Mouse (Mus musculus) midbrain, postnatal 0 days (tissue): ENCODE measurements at regions not wholly inside any gene's neighbourhood (a gene's known extent, or its start where the extent isn't known, plus 50 kb on each side); places are given as distances from the start of the nearest gene placed in this dataset.

Source experiments
- ATAC-seq: fragments of 200-750 bp; cut with Nextera tagmentation; 2 replicates; pipeline ENCODE4 v1.8.0; 2017; ENCODE audit warnings: moderate number of reproducible peaks, mild to moderate bottlenecking, moderate TSS enrichment, moderate library complexity; ENCODE audit not compliant: low FRiP score
- DNase-seq: peaks from one replicate; pipeline ENCODE4 v3.0.0-alpha.2; 2015; ENCODE audit warnings: low spot score
- H3K27ac ChIP-seq: fragments of 300-500 bp; sonication (generic); 2 replicates; pipeline ENCODE4 v1.5.1; 2014; ENCODE audit warnings: low read depth, mild to moderate bottlenecking, low read length, mixed read lengths
- H3K27me3 ChIP-seq: fragments of 300-500 bp; sonication (generic); 2 replicates; pipeline ENCODE4 v1.6.1; 2014; ENCODE audit warnings: low read length, control low read depth, mixed read lengths; ENCODE audit not compliant: insufficient read depth
- H3K36me3 ChIP-seq: fragments of 300-500 bp; sonication (generic); 2 replicates; pipeline ENCODE4 v1.6.1; 2014; ENCODE audit warnings: low read length, control low read depth, mixed read lengths; ENCODE audit not compliant: insufficient read depth
- H3K4me1 ChIP-seq: fragments of 300-500 bp; sonication (generic); 2 replicates; pipeline ENCODE4 v1.6.1; 2014; ENCODE audit warnings: mild to moderate bottlenecking, control low read depth, antibody characterized with exemption, low read length, mixed read lengths; ENCODE audit not compliant: insufficient read depth
- H3K4me2 ChIP-seq: fragments of 300-500 bp; sonication (generic); 2 replicates; pipeline ENCODE4 v1.6.1; 2014; ENCODE audit warnings: low read depth, mild to moderate bottlenecking, low read length, mixed read lengths; ENCODE audit not compliant: poor library complexity, severe bottlenecking
- H3K4me3 ChIP-seq: fragments of 300-500 bp; sonication (generic); 2 replicates; pipeline ENCODE4 v1.5.1; 2014; ENCODE audit warnings: low read depth, mild to moderate bottlenecking, low read length, moderate library complexity
- H3K9ac ChIP-seq: fragments of 300-500 bp; sonication (generic); replicated peaks from 2 replicates; pipeline ENCODE4 v1.6.1; 2014; ENCODE audit warnings: mild to moderate bottlenecking, low read length, moderate library complexity, mixed read lengths; ENCODE audit not compliant: poor library complexity, severe bottlenecking
- H3K9me3 ChIP-seq: fragments of 300-500 bp; sonication (generic); 2 replicates; pipeline ENCODE4 v1.6.1; 2016; ENCODE audit warnings: low read length, control low read depth
- CTCF ChIP-seq: IDR thresholded peaks from 2 replicates; pipeline ENCODE4 v1.5.1; 2016; ENCODE audit warnings: antibody characterized with exemption, mild to moderate bottlenecking
- WGBS: fragments of 180-500 bp; shearing (Covaris S2); extraction: QIAGEN DNeasy Blood & Tissue Kit; methylation state at CpG from one replicate; pipeline ENCODE4 v1.1.7; 2014; 5-methylcytosine and 5-hydroxymethylcytosine counted together

DNA sequence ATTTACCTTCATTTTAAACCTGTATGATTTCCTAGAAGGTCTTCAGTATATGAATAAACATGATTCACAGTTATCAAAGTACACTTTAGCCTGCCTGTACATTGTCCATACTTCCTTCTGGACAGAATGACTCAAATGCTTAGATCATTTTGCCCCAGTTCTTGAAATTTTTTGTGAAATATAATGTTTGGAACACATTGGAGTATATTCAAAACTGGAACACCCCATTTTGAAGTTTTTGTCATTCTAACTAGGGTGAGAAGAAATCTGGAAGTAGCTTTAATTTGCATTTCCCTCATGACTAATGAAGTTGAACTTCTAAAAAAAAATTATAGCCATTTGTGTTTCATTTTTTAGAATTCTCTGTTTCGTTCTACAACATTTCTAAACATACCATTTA, 561.6 kb upstream of the Rgs18 start:
- 88% methylated on average over 1 of the region's 1 CpGs for WGBS
- TF ChIP-seq CTCF = no peak
- Histone ChIP-seq H3K9me3 (no peaks in the 10 kb centered on the region), H3K27ac (no peak overlapping the region), H3K4me1 (no peaks in the 10 kb centered on the region), H3K36me3 (no peaks in the 10 kb centered on the region), H3K4me2 (no peak overlapping the region), H3K27me3 (no peaks in the 10 kb centered on the region), H3K9ac (no peak overlapping the region), H3K4me3 (no peak overlapping the region)
- DNase-seq = no peak
- ATAC-seq = no peak

DNA sequence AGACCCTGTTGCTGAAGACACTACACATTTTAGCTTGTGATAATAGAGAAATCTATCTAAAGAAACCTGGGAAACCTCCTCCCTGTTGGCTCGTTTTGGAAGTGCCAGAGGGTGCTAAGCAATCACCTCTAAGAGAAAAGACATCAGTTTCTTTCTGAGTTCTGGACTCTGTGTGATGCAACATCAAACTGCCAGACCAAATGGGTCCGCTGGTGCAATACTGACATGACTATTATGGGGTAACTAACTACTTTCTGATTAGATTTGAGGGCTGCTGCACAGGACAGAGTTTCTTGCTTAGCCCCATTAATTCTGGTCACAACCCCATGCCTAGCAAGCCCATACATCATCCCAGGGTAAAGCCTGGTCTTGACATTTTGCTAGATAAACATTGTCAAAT, 517.7 kb upstream of the Rgs18 start:
- no peaks in the 10 kb centered on the region for H3K27me3 ChIP-seq
- H3K9me3 ChIP-seq = no peaks in the 10 kb centered on the region
- no peak for TF ChIP-seq CTCF
- no peaks in the 10 kb centered on the region for H3K4me1 ChIP-seq
- WGBS = 77% methylated on average over 2 of the region's 2 CpGs
- no peak overlapping the region for H3K9ac ChIP-seq
- no peak overlapping the region for H3K4me2 ChIP-seq
- H3K27ac ChIP-seq = no peak overlapping the region
- DNase-seq = no peak
- H3K36me3 ChIP-seq = no peaks in the 10 kb centered on the region
- H3K4me3 ChIP-seq = no peak overlapping the region
- no peak for ATAC-seq
